Mouse (Mus musculus) spleen, adult 2 months (tissue): ENCODE measurements around the gene Zfp654. TPM values are rescaled to one million over a fixed set of nuclear protein-coding genes. Genes with fewer than 3 reads are reported as not detected.

Source experiments
- DNase-seq, 2 experiments: peaks; one replicate each; pipeline versions ENCODE4 v3.0.0 to v3.0.0-alpha.2; 2012 to 2021; ENCODE audit warnings: low spot score in 2 of 2, low read depth in 1 of 2
- H3K27ac ChIP-seq: fragments of 200-500 bp; 2 replicates; pipeline ENCODE4 v1.5.1; 2012; ENCODE audit warnings: low read length, inconsistent platforms; ENCODE audit not compliant: insufficient read depth
- H3K27me3 ChIP-seq: fragments of 200-500 bp; 2 replicates; pipeline ENCODE4 v1.6.1; 2012; ENCODE audit warnings: mild to moderate bottlenecking, moderate library complexity, low read length, inconsistent platforms; ENCODE audit not compliant: control insufficient read depth, insufficient read depth
- H3K36me3 ChIP-seq: fragments of 200-500 bp; 2 replicates; pipeline ENCODE4 v1.6.1; 2012; ENCODE audit warnings: mild to moderate bottlenecking, low read length, inconsistent platforms; ENCODE audit not compliant: control insufficient read depth, insufficient read depth
- H3K4me1 ChIP-seq: fragments of 200-500 bp; 2 replicates; pipeline ENCODE4 v1.6.1; 2011; ENCODE audit warnings: inconsistent platforms; ENCODE audit not compliant: control insufficient read depth, insufficient read depth, insufficient read length
- H3K4me3 ChIP-seq: fragments of 200-500 bp; 2 replicates; pipeline ENCODE4 v1.5.1; 2011; ENCODE audit warnings: mild to moderate bottlenecking, inconsistent platforms; ENCODE audit not compliant: insufficient read depth, insufficient read length; ENCODE audit errors: extremely low read depth
- CTCF ChIP-seq: fragments of 200-500 bp; IDR thresholded peaks from 2 replicates; pipeline ENCODE4 v1.5.1; 2011; ENCODE audit warnings: mild to moderate bottlenecking, inconsistent platforms; ENCODE audit not compliant: insufficient read depth, insufficient read length, insufficient replicate concordance; ENCODE audit errors: extremely low read depth
- POLR2A ChIP-seq: fragments of 200-500 bp; IDR thresholded peaks from 2 replicates; pipeline ENCODE4 v1.6.1; 2011; ENCODE audit warnings: low read depth, low read length, inconsistent platforms
- WGBS: fragments of 180-500 bp; shearing (Covaris S2); methylation state at CpG from one replicate; pipeline ENCODE4 v1.1.7; 2018; 5-methylcytosine and 5-hydroxymethylcytosine counted together
- polyA plus RNA-seq: library from polyadenylated mRNA; depleted of rRNA; stranded (reverse); fragments of >200 nt; gene quantifications from 2 replicates; pipeline ENCODE4 v1.2.3, GENCODE M21; 2012

The Zfp654 gene
- polyA plus RNA-seq, 1 experiment: 0.67 TPM

GRCm38 (mm10) chr16:64771431-64771818, 80.0 kb downstream of the Zfp654 start:
- 90% methylated on average over 2 of the region's 2 CpGs for WGBS
- TF ChIP-seq POLR2A (no peak), CTCF (no peak)
- no peak overlapping the region for H3K27ac ChIP-seq
- no peaks in the 10 kb centered on the region for H3K36me3 ChIP-seq
- no peaks in the 10 kb centered on the region for H3K27me3 ChIP-seq
- DNase-seq: no peak
- no peaks in the 10 kb centered on the region; the same call in 1 of the 2 replicates for H3K4me1 ChIP-seq
- no peak overlapping the region for H3K4me3 ChIP-seq

DNA sequence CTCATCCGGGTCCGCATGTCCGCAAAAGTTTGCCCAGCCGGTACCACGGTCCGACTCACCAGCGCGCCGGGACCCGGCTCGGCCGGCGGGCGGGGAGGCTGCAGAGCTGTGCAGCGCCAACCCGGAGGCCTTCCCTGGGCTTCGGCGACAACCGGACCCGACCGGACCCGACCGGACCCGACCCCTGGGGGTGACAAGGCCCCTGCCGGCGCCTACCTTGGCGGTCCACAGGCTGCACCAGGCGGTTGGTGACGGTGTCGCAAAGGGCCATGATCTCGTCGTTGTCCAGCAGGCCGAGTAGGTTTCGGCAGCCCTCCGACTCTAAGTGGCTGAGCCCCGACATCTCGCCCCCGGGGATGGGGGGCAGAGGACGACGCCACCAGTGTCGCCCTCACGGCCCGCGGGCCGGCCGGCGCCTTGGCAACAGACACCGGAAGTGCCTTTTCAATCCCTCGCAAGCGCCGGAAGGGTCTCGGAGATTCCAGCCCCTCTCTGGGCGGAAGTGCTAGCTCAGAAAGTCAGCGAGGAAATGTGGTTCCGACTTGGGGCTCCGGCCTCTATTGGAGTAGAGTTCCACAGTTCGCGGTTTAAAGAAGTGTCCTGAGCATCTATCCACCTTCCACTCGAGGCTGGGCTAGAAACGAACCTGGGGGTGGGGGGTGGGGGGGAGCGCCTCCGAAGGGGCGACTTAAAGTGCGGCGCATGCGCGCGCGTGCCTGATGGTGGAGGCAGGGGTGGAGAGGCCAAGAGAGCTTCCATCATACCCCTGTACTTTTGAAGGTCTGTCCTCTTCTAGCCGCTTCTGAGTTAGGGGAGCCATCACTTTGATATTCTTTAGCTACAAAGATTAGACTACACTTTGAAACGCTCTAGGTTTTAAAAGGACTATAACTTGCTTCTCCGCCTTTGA, 80.7 kb downstream of the Zfp654 start, which contains the start of gene 4930453N24Rik:
Gene 4930453N24Rik (minus strand): TSS at position 641 of the 910 bp plus-strand sequence.
- TF ChIP-seq CTCF (no peak), POLR2A (peak; percentile 73)
- no peaks in the 10 kb centered on the region for H3K27me3 ChIP-seq
- H3K4me3 ChIP-seq: peak within 1 kb of the TSS; percentile 75
- peak; percentile 74 to 82 for DNase-seq
- peak within 1 kb of the TSS; percentile 78 for H3K27ac ChIP-seq
- H3K36me3 ChIP-seq: no peaks in the 10 kb centered on the region
- 2% methylated on average over 72 of the region's 72 CpGs for WGBS
- no peaks in the 10 kb centered on the region; the same call in 1 of the 2 replicates for H3K4me1 ChIP-seq

GRCm38 (mm10) chr16:64766696-64767300, 84.7 kb downstream of the Zfp654 start:
- 76% methylated on average over 8 of the region's 8 CpGs for WGBS
- no peak for TF ChIP-seq POLR2A
- TF ChIP-seq CTCF: no peak
- H3K4me3 ChIP-seq: no peak overlapping the region
- no peaks in the 10 kb centered on the region for H3K27me3 ChIP-seq
- H3K4me1 ChIP-seq: no peaks in the 10 kb centered on the region; the same call in 1 of the 2 replicates
- peaks cover 4% of the 10 kb centered on the region for H3K36me3 ChIP-seq
- H3K27ac ChIP-seq: 0 out of 2 replicates have a peak overlapping the region, but pooled peaks have one; percentile 1
- no peak for DNase-seq

GRCm38 (mm10) chr16:64759245-64759626, 92.2 kb downstream of the Zfp654 start:
- no peak for DNase-seq
- H3K36me3 ChIP-seq: peaks cover 4% of the 10 kb centered on the region
- H3K4me3 ChIP-seq: no peak overlapping the region
- WGBS: 4% methylated on average over 1 of the region's 1 CpGs
- H3K4me1 ChIP-seq: peaks cover 4% of the 10 kb centered on the region; the same call in 1 of the 2 replicates
- peak overlapping the region; percentile 12; the same call in 1 of the 2 replicates for H3K27ac ChIP-seq
- TF ChIP-seq POLR2A: no peak
- TF ChIP-seq CTCF: no peak
- no peaks in the 10 kb centered on the region for H3K27me3 ChIP-seq

GRCm38 (mm10) chr16:64758561-64759244, 92.7 kb downstream of the Zfp654 start:
- H3K4me3 ChIP-seq: no peak overlapping the region
- H3K36me3 ChIP-seq: peaks cover 4% of the 10 kb centered on the region
- 10% methylated on average over 6 of the region's 6 CpGs for WGBS
- peak overlapping the region; percentile 31; the same call in 1 of the 2 replicates for H3K27ac ChIP-seq
- no peak for DNase-seq
- H3K4me1 ChIP-seq: peaks cover 4% of the 10 kb centered on the region; the same call in 1 of the 2 replicates
- no peaks in the 10 kb centered on the region for H3K27me3 ChIP-seq
- TF ChIP-seq CTCF (no peak), POLR2A (no peak)

DNA sequence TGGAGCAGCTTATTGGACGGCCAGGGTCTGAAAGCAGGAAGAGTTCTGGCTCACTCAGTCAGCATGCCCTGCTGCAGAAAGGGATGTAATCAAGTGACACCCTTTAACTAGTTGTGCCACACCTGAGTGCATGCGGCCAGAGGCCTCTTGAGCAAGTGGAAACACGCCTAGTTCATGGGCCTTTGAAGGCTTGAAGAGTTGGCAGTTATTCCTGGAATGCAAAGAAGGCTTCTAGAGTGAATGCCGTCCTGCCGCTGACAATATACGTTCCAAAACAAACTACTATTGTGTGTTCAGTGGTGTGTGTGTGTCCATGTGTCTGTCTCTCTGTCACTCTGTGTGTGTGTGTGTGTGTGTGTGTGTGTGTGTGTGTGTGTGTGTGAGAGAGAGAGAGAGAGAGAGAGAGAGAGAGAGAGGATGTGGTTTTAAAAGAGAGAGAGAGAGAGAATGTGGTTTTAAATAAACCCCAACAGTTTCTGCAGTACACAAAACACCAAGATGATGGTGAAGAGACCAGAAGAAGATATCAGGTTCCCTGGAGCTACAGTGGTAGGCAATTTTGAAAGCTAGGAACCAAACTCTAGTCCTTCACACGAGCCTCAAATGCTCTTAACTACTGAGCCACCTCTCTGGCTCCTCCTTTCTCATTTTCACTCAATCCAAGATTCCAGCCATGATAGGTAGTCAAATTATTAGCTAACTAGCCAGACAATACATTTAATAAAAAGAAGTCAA, 93.6 kb downstream of the Zfp654 start:
- Histone ChIP-seq H3K4me3 (no peak overlapping the region), H3K27me3 (no peaks in the 10 kb centered on the region), H3K27ac (peak overlapping the region; percentile 58), H3K4me1 (peaks cover 4% of the 10 kb centered on the region; the same call in 1 of the 2 replicates), H3K36me3 (no peaks in the 10 kb centered on the region)
- no peak for DNase-seq
- 49% methylated on average over 7 of the region's 7 CpGs for WGBS
- TF ChIP-seq CTCF: no peak
- no peak for TF ChIP-seq POLR2A
